Mouse (Mus musculus): ENCODE measurements at regions not wholly inside any gene's neighbourhood (a gene's known extent, or its start where the extent isn't known, plus 50 kb on each side); places are given as distances from the start of the nearest gene placed in this dataset.

- ChIA-PET CTCF (no interaction called here), POLR2A (interaction anchor here in 1 of 4 experiments (1.2 kb wide), 1 partner anchor 10 kb away, joined by 3 read pairs; no protein-coding TSS in a partner anchor)
Observed at GRCm38 (mm10) chr15:47386881-47387399, 6497.8 kb upstream of the Gm7489 start.

Data from embryonic stem cell, embryonic (primary cell).